Mouse (Mus musculus): ENCODE results near the gene H2al2b. TPM values are rescaled to one million over a fixed set of nuclear protein-coding genes. Genes with fewer than 3 reads are reported as not detected.
"Not testable (repeated sequence)": the region's sequence is repeated elsewhere in the genome, so short reads cannot be mapped to it uniquely, and the experiment has no call there.

Gene H2al2b
- polyA plus RNA-seq (2015; fragmentation: Nextera tagmentation; extraction: Ambion mirVana): not detected in 2 replicates

DNA sequence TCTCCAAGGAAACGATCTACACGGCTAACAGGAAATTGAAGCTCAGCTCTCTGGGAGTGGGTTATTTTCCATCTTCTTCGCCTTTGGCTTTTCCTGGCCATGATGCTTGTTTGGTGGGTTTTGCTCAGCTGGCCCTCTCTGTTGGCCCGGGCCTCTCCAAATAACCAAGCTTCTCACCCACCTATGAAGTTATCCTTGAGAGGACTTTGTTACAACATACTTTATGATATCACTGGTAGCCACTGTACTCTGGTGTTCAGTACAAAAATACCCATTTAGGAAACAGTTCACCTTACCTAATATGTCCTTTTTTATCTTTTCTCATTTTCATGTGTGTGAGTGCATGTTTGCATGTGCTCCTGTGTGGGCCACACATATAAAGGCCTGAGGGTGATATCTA lies at the start of gene H2al2b:
TSS of gene H2al2b (minus strand) at position 101 of the 400 bp plus-strand sequence.
- H3K27ac ChIP-seq (replicated peaks); H3K4me2 ChIP-seq (replicated peaks); ATAC-seq (ENCODE audit: insufficient number of reproducible peaks, low FRiP score, low TSS enrichment, low read depth); H3K9ac ChIP-seq; H3K4me3 ChIP-seq (replicated peaks); H3K36me3 ChIP-seq; H3K27me3 ChIP-seq; H3K9me3 ChIP-seq (replicated peaks); H3K4me1 ChIP-seq: not testable (repeated sequence)
- WGBS: no CpG with 5 or more reads among the region's 4 CpGs

Other genes starting within 250 kb of the H2al2b start
- not detected in 2 replicates for gene H2al2c, start 121.6 kb downstream of the H2al2b start, polyA plus RNA-seq (2015; fragmentation: Nextera tagmentation; extraction: Ambion mirVana)
- gene Sry, start 57.0 kb downstream of the H2al2b start, polyA plus RNA-seq (2015; fragmentation: Nextera tagmentation; extraction: Ambion mirVana): not detected in 2 replicates
- gene Gm4064, start 75.5 kb upstream of the H2al2b start, polyA plus RNA-seq (2015; fragmentation: Nextera tagmentation; extraction: Ambion mirVana): not detected in 2 replicates
- 0.19 TPM in 1 of 2 replicates, not detected in the other for gene Rbmy, start 110.0 kb upstream of the H2al2b start, polyA plus RNA-seq (2015; fragmentation: Nextera tagmentation; extraction: Ambion mirVana)
- not detected in 2 replicates for gene Gm10256, start 110.0 kb upstream of the H2al2b start, polyA plus RNA-seq (2015; fragmentation: Nextera tagmentation; extraction: Ambion mirVana)
- not detected in 2 replicates for gene Gm10352, start 180.3 kb upstream of the H2al2b start, polyA plus RNA-seq (2015; fragmentation: Nextera tagmentation; extraction: Ambion mirVana)
- gene Gm29289, start 211.9 kb upstream of the H2al2b start, polyA plus RNA-seq (2015; fragmentation: Nextera tagmentation; extraction: Ambion mirVana): not detected in 2 replicates